Mouse (Mus musculus): Measurements from ENCODE around the gene Wdpcp.

Wdpcp gene

GRCm38 (mm10) chr11:21749487-21749886 is 177.5 kb downstream of the Wdpcp start:
- no peak for DNase-seq (ENCODE audit: low spot score in 2 of 2)

DNA sequence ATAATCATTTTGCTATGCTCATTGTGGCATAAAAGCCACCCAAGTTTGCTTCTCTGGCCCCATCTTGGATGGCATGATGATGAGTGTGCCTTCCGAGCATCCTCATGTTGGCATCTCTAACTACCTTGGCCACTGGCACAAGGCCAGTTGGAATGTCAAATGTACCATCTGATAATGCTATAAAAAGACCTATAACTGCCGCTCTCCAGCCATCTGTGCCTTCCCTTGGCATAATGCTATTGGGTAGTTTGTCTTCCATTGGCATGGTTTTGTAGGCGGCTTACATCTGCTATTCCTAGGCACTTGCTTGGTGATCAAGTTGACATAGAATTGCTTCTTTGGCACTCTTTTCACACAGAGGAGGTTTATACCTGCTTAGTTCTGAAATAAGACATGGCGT is 191.2 kb downstream of the Wdpcp start:
- DNase-seq (ENCODE audit: low spot score in 2 of 2): no peak

GRCm38 (mm10) chr11:21788831-21789230 is 216.8 kb downstream of the Wdpcp start:
- DNase-seq (ENCODE audit: low spot score in 2 of 2): no peak

DNA sequence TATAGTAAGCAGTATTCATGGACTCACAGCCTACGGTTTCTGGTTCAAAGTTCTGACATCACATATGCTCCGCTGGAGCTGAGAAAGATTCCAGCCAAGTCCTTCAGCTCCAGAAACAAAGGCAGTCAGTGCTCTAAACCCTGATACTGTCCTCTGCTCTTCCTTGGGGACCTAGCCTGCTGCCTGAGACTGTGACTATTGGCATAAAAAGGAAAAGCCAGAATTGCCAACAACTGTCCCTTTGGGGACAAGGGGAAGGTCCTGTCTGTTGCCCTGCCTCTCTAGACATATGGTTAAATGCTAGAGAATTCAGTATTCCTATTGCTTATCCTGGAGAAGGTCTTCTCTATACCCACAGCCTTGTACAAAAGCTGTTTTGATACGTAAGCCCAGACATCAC is 252.9 kb downstream of the Wdpcp start:
- no peak for DNase-seq (ENCODE audit: low spot score in 2 of 2)

GRCm38 (mm10) chr11:21826521-21826920 is 254.5 kb downstream of the Wdpcp start:
- DNase-seq (ENCODE audit: low spot score in 2 of 2): no peak

- DNase-seq (ENCODE audit: low spot score in 2 of 2): no peak
Measured at GRCm38 (mm10) chr11:21847040-21847439, 275.0 kb downstream of the Wdpcp start.

GRCm38 (mm10) chr11:21864000-21864399 is 292.0 kb downstream of the Wdpcp start:
- no peak for DNase-seq (ENCODE audit: low spot score in 2 of 2)

GRCm38 (mm10) chr11:21864516-21864915 is 292.5 kb downstream of the Wdpcp start:
- no peak for DNase-seq (ENCODE audit: low spot score in 2 of 2)

DNA sequence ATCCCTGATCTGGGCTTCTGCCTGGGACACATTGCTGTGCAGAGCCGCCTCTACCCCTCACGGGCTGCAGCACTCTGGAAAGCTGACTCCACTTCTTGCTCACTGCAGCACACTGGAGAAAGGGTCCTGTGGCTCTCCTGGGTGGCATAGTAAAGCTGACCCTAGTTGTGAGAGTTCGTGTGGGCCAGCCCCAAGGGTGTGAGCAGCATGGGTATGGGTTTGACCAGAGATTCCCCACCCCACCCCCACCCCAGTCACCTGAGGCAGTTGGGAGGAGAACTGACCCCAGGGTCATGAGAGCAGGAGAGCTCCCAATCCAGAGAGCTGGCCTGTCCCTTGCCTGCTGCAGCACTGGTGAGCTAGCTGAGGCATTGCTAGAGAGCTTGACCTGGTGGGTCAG is 296.6 kb downstream of the Wdpcp start:
- DNase-seq (ENCODE audit: low spot score in 2 of 2): no peak

DNA sequence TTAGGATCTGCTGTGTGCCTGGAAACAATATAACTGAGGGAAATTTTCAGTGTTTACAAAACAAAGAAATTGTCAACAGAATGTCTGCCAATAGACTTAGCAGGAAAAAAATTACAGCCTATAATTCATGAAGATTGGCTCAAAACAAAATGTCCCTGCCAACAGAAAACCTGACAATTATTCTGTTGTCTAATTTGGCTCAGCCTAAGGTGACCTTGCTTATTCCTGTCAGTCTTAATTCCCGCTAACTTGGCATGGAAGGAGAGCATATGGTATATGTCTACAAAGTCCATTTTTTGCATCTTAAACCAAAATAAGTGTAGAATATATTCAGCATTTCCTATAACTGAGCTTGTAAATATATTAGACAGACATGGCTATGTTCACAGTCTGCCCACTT is 298.8 kb downstream of the Wdpcp start:
- no peak for DNase-seq (ENCODE audit: low spot score in 2 of 2)

GRCm38 (mm10) chr11:21871728-21872127 is 299.7 kb downstream of the Wdpcp start:
- DNase-seq (ENCODE audit: low spot score in 2 of 2): no peak

DNA sequence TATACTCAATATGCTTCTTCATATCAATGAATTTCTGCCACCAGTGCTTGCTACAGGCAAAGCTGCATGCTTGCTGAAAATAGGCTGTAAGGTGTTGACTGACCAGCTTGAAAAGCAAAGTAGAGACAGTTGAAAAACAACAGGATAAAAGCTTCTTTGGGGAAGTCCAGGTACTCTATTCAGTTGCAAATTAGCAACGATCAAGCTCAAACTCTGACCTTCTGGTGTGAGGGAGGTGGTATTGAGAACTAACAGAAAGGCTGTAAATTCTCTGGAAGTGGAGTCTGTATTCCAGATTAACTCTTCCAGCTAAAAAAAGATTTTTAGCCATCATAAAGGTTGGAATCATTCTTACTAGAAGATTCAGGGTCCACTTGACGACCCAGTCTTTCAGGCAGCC is 303.0 kb downstream of the Wdpcp start:
- no peak for DNase-seq (ENCODE audit: low spot score in 2 of 2)

GRCm38 (mm10) chr11:21894696-21895095 is 322.7 kb downstream of the Wdpcp start:
- no peak for DNase-seq (ENCODE audit: low spot score in 2 of 2)

DNA sequence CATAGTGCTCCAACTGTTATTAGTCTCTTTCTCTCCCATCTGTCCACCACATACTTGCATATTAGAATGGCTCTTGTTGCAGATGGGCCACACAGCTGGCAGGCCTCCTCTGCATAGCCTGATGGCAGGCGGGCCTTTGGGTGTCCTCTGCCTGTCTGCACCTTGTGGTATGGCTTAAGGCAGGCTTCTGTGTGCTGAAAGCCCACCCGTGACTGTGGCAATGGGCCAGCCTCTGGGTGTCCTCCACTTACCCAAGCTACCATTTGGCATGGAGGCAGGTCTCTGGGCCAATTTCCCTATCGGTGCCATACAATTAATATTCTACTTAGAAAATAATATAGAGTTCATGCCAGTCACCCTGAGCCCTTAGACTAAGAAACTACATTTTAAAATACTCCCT is 350.5 kb downstream of the Wdpcp start:
- no peak for DNase-seq (ENCODE audit: low spot score in 2 of 2)

All from urinary bladder, postnatal 4 days (tissue).